Mouse (Mus musculus) megakaryocyte, adult 5-6 weeks (primary cell): ENCODE measurements at regions not wholly inside any gene's neighbourhood (a gene's known extent, or its start where the extent isn't known, plus 50 kb on each side); places are given as distances from the start of the nearest gene placed in this dataset.
"Not testable (repeated sequence)": the region's sequence is repeated elsewhere in the genome, so short reads cannot be mapped to it uniquely, and the experiment has no call there.

ENCODE experiments used
- ATAC-seq: 2 replicates; pipeline ENCODE4 v1.8.0; 2016; ENCODE audit warnings: mild to moderate bottlenecking, inconsistent platforms; ENCODE audit not compliant: poor library complexity, severe bottlenecking

DNA sequence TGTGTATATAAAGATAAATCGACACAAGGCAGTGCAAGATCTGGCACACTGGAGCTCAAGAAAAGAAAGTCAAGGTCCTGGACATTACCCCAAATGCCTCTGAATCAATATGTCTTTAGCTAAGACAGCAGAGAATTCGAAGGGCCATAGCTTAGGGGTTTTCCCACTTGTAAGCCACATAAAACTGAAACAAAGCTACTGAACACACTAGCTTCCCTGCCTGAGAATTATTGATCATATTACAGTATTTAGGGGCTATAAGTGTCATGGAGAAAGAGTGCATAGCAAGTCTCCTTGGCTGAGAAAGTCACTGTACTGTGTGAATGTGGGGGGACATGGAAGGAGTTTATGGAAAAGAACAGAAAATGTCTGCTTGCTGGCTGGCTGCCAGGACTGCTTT lies 207.3 kb upstream of the Htr1f start:
- ATAC-seq = no peak

DNA sequence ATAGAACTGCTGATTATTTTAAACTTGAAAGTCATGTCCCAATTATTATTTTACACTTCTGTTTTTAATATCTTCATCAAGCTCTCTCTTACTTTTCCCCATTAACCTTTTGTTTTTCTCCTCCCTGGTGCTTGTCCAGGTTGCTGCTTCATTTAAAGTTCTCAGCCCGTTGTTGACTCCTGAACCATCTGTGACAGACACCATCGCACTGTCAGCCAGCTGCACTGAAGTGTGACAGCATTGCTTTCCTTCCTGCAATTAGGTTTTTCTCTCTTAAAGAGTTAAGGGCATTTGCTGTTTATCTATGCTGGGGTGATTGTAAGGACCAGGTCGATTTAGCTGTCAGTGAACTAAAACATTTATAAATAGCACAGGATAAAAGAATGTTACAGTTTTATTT lies 205.3 kb upstream of the Pou1f1 start:
- no peak for ATAC-seq

DNA sequence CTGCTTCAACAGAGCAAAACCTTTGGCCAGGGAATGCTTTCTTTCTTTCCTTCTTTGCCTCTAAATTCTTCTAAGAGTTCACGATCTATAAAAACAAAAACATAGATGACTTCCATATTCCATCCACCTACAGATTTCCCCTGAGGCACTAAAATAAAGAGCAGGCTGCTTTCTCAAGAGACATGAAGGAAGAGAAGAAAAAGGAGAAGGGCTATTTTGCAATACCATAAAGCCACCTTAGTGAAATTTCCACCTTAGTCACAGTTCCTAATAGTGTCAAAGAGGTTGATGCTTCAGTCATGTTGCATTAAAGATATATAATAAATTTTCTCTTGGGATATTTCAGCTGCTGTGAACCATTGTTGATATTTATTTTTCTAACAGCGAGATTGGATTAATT lies 187.9 kb upstream of the Pou1f1 start:
- peak; percentile 95 for ATAC-seq

DNA sequence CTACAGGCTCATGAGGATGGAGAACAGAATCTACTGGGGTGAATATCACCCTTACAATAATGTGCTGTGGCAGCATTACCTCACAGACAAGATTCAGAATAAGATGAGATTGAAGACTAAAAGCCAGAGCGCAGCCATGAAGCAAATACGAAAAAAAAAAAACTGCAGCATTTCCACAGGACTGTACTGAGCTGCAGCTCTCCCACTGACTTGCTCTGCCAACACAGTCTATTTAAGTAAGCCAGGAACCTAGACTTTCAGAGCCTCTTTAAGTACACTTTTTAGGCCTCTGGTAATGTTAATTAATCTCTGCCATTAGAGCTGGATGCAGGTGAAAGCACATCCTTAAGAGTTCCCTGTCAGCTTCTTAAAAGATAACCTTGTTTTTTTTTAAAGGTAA lies 181.1 kb upstream of the Pou1f1 start:
- ATAC-seq = no peak

DNA sequence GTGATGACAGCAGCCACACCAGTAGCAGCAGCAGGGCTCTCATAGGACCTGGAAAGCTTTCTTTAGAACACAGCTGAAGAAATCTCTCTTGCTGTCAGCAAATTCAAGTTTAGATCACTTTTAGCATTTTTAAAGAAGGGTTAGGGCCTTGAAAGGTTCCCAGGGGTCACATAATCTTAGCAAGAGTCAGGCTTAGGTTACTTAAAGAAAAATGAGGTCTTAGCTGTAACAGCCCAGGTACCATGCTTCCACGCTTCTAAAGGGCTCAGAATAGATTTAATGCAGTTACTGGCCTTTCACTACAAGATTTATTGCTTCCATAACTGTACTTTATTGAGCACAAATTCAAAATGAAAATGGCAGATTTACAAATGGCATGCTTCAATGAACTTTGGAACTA lies 160.4 kb upstream of the Pou1f1 start:
- ATAC-seq = no peak

DNA sequence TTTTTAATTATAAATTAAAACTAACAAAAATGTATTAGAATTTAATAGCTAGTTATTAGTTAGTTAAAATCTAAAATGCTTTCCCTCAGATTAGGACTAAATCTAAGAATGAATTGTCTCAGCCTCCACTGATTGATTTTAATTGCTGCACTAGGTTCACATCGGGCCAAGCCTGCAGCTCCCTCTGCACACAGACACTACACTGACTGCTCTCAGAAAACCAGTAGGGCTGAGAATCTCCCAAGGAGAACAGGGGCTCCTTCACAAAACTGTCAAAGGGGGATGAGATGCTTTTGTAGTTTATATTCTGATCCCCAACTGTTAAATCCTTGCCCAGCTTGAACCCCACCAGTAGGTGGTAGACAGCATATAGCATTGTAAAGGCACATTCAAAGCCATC lies 151.0 kb upstream of the Pou1f1 start:
- ATAC-seq = no peak

DNA sequence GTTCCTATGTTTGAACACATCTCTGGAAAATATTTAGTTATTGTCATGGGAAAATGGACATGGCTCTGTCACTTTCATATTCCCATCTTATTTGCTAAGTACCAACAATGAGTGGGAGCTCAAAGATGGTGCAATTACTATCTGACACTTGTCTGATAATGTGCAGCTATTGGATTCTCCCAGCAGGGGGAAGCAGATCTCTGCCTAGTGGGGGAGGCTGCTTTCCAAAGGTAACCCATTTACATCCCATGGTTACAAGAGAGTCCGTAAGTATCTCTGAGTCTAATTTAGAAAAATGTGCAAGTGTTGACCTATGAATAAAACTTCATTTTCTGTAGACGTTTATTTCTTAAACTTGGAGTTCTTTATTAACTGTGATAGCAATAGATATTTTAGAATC lies 149.4 kb upstream of the Pou1f1 start:
- peak; percentile 88 for ATAC-seq

DNA sequence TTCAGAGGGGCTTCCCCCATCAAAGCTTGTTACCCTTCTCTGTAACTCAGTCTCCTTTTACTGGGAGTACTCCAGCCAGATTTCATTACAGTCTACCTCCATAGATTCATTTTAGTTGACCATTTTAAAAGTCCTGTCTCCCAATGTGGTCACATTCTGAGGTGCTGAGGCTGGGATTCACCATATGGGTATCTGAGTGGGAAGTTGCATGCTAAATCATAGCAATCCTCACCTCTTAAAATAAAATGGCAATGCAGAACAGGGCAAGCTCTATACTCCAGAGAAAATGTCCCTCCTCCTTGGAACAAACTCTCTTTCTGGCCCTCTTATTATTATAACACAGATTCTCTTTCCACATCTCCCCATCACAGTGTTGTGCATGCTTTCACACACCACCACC lies 143.8 kb upstream of the Pou1f1 start:
- no peak for ATAC-seq

DNA sequence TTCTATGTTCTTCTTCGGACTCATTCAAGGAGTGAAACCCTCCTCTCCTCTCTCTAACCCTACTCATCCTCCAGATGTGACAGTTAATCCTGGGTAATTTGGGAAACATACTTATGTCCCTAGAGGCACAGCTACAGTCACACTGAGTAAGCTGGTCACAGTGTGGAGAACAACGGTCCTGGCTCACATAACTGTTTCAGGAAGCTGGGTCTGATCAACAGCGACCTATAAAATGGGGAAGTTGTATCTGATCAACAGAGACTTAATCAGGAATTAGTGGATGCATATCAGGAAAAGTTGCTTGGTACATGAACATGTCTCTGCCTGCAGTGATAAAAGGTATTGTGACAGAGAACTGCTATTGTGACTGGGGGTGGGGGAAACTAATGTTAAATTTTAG lies 142.0 kb upstream of the Pou1f1 start:
- ATAC-seq = peak; percentile 82

DNA sequence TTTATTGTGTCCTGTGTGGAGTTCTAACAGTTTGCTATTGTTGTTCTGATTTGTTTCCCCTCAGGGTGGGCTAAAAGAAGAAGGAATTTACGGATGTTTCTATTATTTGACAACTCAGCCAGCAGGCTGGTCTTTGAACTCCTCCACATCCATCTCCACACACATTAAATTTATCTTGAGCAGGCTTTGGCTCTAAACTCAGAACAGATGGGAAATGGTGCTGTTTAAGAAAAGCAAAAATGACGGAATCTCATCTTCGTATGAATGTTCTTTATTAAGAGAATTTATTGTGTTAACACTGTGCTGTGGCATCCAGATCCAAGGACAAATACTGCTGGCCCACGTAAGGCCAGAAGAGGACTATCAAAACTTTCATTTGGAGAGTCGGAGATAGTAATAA lies 140.4 kb upstream of the Pou1f1 start:
- ATAC-seq = no peak

DNA sequence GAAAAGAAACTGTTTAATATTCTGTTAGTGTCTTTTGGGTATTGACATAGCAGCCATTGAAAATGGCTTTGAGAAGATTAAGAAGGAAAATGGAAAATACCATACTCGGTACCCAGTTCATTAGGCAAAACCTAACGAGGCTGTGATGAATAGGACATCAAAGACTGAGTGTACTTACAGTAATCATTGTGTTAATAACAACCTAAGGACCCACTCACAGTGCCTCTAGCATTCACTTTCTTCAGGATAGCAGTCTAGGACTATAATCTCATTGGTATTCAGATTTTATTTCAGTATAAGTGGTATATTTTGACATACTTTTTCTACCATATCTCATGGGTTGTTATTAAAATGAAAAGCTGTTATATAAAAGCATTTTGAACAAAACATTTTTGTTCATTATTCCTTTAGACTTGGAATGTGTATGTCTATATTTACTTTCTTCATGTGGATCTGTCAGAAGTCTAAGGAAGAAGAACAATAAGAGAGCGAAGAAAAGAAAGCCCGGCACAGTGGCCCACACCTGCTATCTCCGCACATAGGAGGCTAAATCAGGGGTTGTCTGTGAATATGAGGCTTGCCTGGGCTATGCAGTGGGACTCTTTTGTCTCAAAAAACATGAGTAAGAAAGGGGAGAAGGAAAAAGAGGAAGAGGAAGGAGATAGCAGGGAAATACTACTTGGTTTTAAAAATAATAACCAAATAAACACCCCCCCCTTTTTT lies 116.2 kb upstream of the Pou1f1 start:
- ATAC-seq = no peak

DNA sequence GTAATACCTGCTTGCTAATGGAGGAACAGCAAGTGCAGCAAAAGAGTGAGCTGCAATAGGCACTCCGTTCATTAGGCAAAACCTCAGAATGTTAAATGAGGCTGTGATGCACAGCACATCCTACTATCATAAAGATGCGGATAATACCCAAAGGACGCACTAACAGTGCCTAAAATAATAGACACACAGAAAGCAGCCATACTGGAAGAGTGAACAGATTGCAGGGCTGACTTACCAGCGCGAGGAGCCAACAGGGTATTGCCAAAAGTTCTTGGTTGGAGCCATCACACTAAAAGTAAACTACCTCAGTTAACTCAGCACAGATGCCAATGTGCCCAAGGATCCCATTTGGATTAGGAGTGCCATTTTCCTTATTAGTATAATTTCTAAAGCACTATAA lies 115.5 kb upstream of the Pou1f1 start:
- no peak for ATAC-seq

DNA sequence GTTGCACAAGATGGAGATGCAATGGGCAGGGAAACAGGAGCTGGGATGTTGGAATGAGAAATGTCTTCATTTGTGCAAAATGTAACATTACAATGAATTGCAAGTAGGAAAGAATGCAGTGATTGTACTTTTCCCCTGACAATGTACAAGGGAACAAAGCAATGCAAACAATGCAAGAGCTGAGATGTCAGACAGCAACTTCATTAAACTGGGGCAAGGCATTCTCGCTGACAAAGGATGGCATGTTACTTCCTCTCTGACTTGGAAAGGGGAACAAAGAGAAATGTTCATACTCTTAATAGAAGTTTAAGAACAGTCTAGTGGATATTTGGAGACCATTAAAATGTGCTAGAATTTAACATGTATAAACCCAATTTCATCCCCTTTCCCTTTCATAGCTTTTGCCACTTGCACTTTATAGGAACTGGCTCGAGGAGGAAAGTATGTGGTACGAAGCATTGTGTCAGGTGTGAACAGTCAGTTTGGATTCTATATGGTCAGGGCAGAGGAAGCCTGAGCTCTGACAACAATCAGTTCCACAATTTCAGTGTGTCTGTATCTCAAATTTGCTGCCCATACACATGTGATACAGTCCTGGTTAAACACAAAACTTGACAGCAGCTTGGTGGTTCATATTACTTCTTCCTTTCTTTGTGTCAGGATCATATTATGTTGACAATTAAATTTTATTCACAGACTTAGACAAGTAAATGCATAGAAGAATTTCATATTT lies 114.3 kb upstream of the Pou1f1 start:
- peak; percentile 90 for ATAC-seq

DNA sequence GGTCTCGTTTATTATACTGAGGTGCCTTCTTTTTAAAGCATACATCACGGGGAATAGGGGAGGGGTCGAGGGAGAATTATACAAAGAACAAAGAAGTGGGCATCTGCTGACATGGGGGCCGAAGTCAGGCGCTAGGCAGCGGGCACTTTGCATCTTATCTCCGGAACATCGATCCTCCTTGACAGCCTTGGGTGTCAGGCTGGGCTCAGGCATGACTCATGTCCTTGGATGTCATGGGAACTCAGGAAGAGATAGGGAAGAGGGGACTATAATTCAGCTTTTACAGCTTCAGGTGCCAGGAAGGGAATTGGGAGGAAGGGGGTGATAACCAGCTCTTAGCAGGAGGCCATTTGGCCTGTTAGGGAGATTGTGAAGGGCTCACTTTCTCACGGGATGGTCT lies 88.3 kb upstream of the Pou1f1 start:
- ATAC-seq = not testable (repeated sequence)

DNA sequence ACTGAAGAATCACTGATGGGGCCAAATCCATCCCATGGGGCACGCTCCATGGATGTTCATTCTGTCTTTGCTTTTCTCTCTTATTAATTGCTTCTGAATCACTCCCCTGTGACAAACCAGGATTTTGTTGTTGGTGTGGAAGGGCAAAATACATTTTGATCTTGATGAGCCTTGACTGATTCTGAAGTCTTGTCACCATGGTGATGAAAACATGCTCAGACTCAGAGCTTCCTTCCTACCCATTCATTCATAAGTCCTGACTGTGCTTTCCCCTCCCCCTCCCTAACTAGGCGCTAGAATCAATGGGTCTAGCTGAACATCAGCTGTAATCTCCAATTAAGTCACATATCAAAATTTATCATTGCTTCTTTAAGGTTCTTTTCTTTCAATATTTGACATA lies 84.2 kb upstream of the Pou1f1 start:
- ATAC-seq = no peak

DNA sequence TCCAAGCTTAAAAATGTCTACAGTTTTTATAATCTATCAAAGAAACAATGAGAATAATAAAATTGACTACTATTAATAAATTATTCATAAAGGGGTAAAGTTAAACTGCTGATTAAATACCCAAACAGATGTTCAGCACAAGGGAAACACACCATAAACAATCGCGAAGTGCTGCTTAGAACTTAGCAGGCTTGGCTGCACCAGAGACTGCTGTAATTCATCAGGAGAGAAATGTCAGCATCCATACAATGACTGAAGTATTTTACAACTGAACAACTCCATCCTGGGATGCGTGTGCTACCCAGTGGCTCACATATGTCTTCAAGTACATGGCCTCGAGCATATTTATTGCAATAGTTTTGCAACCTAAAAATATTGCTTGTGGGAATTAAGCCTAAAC lies 78.4 kb upstream of the Pou1f1 start:
- ATAC-seq = no peak

DNA sequence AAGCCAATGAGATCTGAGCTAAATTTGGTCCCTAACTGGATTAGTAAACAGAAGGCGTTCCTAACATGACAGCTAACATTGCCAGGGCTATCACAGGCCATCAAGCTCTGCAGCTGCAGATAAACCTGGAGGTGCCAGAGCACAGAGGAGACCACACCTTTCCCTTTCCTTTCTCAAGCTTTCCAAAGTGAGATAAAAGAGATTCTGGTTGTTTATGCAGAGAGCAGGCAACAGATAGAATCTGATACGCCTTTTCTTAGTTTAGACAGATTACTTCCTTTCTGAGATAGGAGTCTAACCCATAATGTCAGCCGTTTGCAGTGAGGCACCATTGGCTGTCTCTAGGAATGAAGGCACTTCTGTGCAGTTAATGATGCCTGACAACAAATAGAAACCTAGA lies 71.5 kb upstream of the Pou1f1 start:
- ATAC-seq = no peak

DNA sequence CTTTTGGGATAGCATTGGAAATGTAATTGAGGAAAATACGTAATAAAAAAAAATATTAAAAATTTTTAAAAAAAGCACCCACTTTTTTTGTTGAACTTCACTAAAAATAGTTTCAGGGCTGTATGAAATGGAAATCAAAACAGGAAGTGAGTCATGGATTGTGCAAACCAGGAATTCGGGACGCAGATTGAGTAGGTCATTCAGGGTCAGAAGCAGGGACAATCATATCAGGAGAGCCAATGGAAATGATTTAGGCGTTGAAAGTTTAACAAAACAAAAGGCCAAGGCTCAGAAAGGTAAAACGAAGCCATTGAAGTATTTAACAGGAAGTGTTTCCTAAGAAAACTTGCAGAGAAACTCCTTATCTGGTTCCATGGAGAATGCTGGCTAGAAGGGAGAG lies 69.6 kb upstream of the Pou1f1 start:
- peak; percentile 93 for ATAC-seq

DNA sequence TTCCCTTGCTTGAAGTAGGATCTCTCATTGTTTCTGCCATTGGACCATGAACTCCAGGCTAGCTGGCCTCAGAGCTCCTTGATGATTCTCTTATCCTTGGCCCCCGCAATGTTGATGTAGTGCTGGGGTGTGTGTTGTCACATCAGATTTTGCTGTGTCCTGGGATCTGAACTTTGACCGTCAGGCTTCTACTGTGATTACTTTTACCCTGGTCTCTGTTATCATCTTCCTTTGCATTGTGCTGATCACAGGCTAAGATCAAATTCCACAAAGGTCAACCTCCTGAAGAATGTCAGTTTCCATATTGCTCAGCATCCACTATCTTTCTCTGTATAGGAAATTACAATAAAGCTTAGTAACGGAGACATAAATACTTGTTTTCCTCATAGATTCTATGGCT lies 68.4 kb upstream of the Pou1f1 start:
- no peak for ATAC-seq

DNA sequence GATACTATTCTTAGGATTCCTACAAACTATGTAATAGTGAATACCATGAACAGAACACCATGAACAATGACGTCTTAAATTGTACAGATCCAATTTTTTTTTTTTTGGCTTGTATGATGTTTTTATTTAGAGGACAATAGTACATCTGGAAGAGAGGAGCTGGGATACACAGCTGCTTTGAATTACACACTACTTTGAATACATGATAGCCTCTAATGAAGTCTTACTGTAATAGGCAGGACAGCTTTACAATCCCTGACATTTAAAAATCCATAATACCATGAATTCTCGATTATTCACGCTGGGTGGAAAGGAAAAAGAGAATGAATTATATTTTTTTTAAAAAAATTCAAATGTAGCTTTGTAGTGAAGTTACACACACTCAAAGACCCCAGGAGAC lies 63.4 kb upstream of the Pou1f1 start:
- not testable (repeated sequence) for ATAC-seq

DNA sequence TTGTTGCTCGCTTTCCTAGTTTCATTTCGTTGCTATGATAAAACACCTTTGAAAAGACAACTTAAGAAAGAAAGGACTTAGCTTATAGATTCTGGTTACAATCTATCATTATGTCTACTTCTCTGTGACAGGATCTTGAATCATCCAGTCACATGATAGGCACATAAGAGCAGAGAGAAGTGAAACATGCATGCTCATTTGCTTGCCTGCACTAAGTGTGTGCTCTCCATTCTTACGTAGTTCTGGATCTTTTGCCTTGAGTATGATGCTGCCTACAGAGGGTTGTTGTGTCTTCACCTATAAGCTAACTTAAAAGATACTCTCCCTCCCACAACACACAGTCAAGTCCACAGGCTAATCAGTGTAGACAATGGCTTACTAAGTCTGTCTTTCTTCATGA lies 62.1 kb upstream of the Pou1f1 start:
- peak; percentile 94 for ATAC-seq

DNA sequence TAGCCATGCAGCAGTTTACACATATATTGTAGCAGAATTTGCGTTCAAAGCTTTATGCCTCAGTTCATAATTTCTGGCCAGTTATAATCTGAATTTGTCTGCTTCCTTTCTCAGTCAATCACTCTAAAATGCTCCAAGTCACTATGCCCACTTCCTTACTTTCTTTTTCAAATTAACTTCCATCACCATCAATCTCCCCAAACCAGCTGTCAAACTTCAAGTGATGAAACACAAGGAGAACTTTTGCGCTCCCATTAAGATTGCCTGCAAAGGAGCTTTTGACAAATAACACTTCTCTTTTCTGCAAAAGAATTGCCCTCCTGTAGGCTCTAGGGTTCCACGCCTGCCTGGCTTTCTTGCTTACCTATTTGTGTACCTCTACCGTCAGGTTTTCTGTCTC lies 50.6 kb upstream of the Pou1f1 start:
- ATAC-seq = peak; percentile 23; the same call in 1 of the 2 replicates
